Mouse (Mus musculus): ENCODE measurements around the gene Vmn1r85. TPM values are rescaled to one million over a fixed set of nuclear protein-coding genes. Genes with fewer than 3 reads are reported as not detected.

The Vmn1r85 gene
- total RNA-seq, 1 experiment, result not detected

- in situ Hi-C loops (cut with MboI; ENCODE audit: low sequenced_read_pairs in 2 of 2, unreplicated experiment in 2 of 2), result no loop called here
- H3K4me3 ChIP-seq (ENCODE audit: insufficient read depth in 1 of 2, low read depth in 1 of 2, low read length in 2 of 2, poor library complexity in 1 of 2, severe bottlenecking in 1 of 2), result peak within 1 kb of the TSS; percentile 84 to 85
- H3K27ac ChIP-seq (ENCODE audit: insufficient read depth, low read depth, low read length, poor library complexity, severe bottlenecking), result peak within 1 kb of the TSS; percentile 75
- TF ChIP-seq HCFC1 (IDR thresholded peaks at IDR 0.05; ENCODE audit: borderline replicate concordance, insufficient read depth, low read length) (peak; percentile 90), CHD2 (IDR thresholded peaks at IDR 0.05; ENCODE audit: low read depth, low read length) (peak; percentile 58; the same call in 1 of the 2 replicates), ZNF384 (IDR thresholded peaks at IDR 0.05; ENCODE audit: low read depth, low read length) (peak; percentile 99), MAFK (IDR thresholded peaks at IDR 0.05; ENCODE audit: insufficient read depth, low read depth, low read length) (no peak), ZC3H11A (IDR thresholded peaks at IDR 0.05; ENCODE audit: borderline replicate concordance, low read depth, low read length) (no peak)
- DNase-seq (ENCODE audit: low read depth, low spot score), result peak; percentile 98
- H3K9ac ChIP-seq (ENCODE audit: insufficient read depth, low read depth, low read length, poor library complexity, severe bottlenecking), result peak within 1 kb of the TSS; percentile 83
- H3K4me1 ChIP-seq (ENCODE audit: control insufficient read depth in 2 of 2, insufficient read depth in 2 of 2, low read length in 2 of 2, poor library complexity in 1 of 2), result peaks cover 5 to 6% of the 10 kb centered on the region in 2 experiments; a peak in 3 of 4 replicates
- no peaks in the 10 kb centered on the region for H3K36me3 ChIP-seq (ENCODE audit: control insufficient read depth, insufficient read depth, low read length, poor library complexity, severe bottlenecking)
- H3K9me3 ChIP-seq (ENCODE audit: control insufficient read depth, insufficient read depth, low read depth, low read length), result no peaks in the 10 kb centered on the region
These were observed 40.5 kb downstream of the Vmn1r85 start, which contains the start of gene Mzf1 for GRCm38 (mm10) chr7:13054287-13055010. Mzf1 (minus strand) TSS chr7:13054764.

- in situ Hi-C loops (cut with MboI; ENCODE audit: low sequenced_read_pairs in 2 of 2, unreplicated experiment in 2 of 2), result no loop called here
- DNase-seq (ENCODE audit: low read depth, low spot score), result no peak
- Histone ChIP-seq H3K36me3 (ENCODE audit: control insufficient read depth, insufficient read depth, low read length, poor library complexity, severe bottlenecking) (no peaks in the 10 kb centered on the region), H3K4me1 (ENCODE audit: control insufficient read depth in 2 of 2, insufficient read depth in 2 of 2, low read length in 2 of 2, poor library complexity in 1 of 2) (peaks cover 5 to 6% of the 10 kb centered on the region in 2 experiments; a peak in 3 of 4 replicates), H3K9ac (ENCODE audit: insufficient read depth, low read depth, low read length, poor library complexity, severe bottlenecking) (peak overlapping the region; percentile 75), H3K4me3 (ENCODE audit: insufficient read depth in 1 of 2, low read depth in 1 of 2, low read length in 2 of 2, poor library complexity in 1 of 2, severe bottlenecking in 1 of 2) (peak overlapping the region; percentile 84 to 85), H3K27ac (ENCODE audit: insufficient read depth, low read depth, low read length, poor library complexity, severe bottlenecking) (peak overlapping the region; percentile 42; the same call in 1 of the 2 replicates), H3K9me3 (ENCODE audit: control insufficient read depth, insufficient read depth, low read depth, low read length) (no peaks in the 10 kb centered on the region)
- TF ChIP-seq MAFK (IDR thresholded peaks at IDR 0.05; ENCODE audit: insufficient read depth, low read depth, low read length) (no peak), CHD2 (IDR thresholded peaks at IDR 0.05; ENCODE audit: low read depth, low read length) (no peak), ZC3H11A (IDR thresholded peaks at IDR 0.05; ENCODE audit: borderline replicate concordance, low read depth, low read length) (no peak), HCFC1 (IDR thresholded peaks at IDR 0.05; ENCODE audit: borderline replicate concordance, insufficient read depth, low read length) (no peak), ZNF384 (IDR thresholded peaks at IDR 0.05; ENCODE audit: low read depth, low read length) (no peak)
These were observed 41.0 kb downstream of the Vmn1r85 start for GRCm38 (mm10) chr7:13053961-13054286.

- H3K4me1 ChIP-seq (ENCODE audit: control insufficient read depth in 2 of 2, insufficient read depth in 2 of 2, low read length in 2 of 2, poor library complexity in 1 of 2), result peaks cover 5 to 6% of the 10 kb centered on the region in 2 experiments; a peak in 2 of 4 replicates
- no peak for DNase-seq (ENCODE audit: low read depth, low spot score)
- in situ Hi-C loops (cut with MboI; ENCODE audit: low sequenced_read_pairs in 2 of 2, unreplicated experiment in 2 of 2), result no loop called here
- H3K9me3 ChIP-seq (ENCODE audit: control insufficient read depth, insufficient read depth, low read depth, low read length), result no peaks in the 10 kb centered on the region
- peak overlapping the region in 1 of 2 experiments; percentile 84; a peak in 2 of 4 replicates for H3K4me3 ChIP-seq (ENCODE audit: insufficient read depth in 1 of 2, low read depth in 1 of 2, low read length in 2 of 2, poor library complexity in 1 of 2, severe bottlenecking in 1 of 2)
- no peak overlapping the region for H3K27ac ChIP-seq (ENCODE audit: insufficient read depth, low read depth, low read length, poor library complexity, severe bottlenecking)
- TF ChIP-seq HCFC1 (IDR thresholded peaks at IDR 0.05; ENCODE audit: borderline replicate concordance, insufficient read depth, low read length) (no peak), ZNF384 (IDR thresholded peaks at IDR 0.05; ENCODE audit: low read depth, low read length) (no peak), CHD2 (IDR thresholded peaks at IDR 0.05; ENCODE audit: low read depth, low read length) (no peak), ZC3H11A (IDR thresholded peaks at IDR 0.05; ENCODE audit: borderline replicate concordance, low read depth, low read length) (no peak), MAFK (IDR thresholded peaks at IDR 0.05; ENCODE audit: insufficient read depth, low read depth, low read length) (no peak)
- no peak overlapping the region; the same call in 1 of the 2 replicates for H3K9ac ChIP-seq (ENCODE audit: insufficient read depth, low read depth, low read length, poor library complexity, severe bottlenecking)
- H3K36me3 ChIP-seq (ENCODE audit: control insufficient read depth, insufficient read depth, low read length, poor library complexity, severe bottlenecking), result no peaks in the 10 kb centered on the region
These were observed 41.5 kb downstream of the Vmn1r85 start for GRCm38 (mm10) chr7:13053501-13053900.

GRCm38 (mm10) chr7:13053001-13053400, 42.0 kb downstream of the Vmn1r85 start:
- in situ Hi-C loops (cut with MboI; ENCODE audit: low sequenced_read_pairs in 2 of 2, unreplicated experiment in 2 of 2), result no loop called here
- no peak overlapping the region for H3K9ac ChIP-seq (ENCODE audit: insufficient read depth, low read depth, low read length, poor library complexity, severe bottlenecking)
- no peaks in the 10 kb centered on the region for H3K36me3 ChIP-seq (ENCODE audit: control insufficient read depth, insufficient read depth, low read length, poor library complexity, severe bottlenecking)
- no peaks in the 10 kb centered on the region for H3K9me3 ChIP-seq (ENCODE audit: control insufficient read depth, insufficient read depth, low read depth, low read length)
- no peak for DNase-seq (ENCODE audit: low read depth, low spot score)
- no peak overlapping the region for H3K27ac ChIP-seq (ENCODE audit: insufficient read depth, low read depth, low read length, poor library complexity, severe bottlenecking)
- peaks cover 5 to 6% of the 10 kb centered on the region in 2 experiments; a peak in 2 of 4 replicates for H3K4me1 ChIP-seq (ENCODE audit: control insufficient read depth in 2 of 2, insufficient read depth in 2 of 2, low read length in 2 of 2, poor library complexity in 1 of 2)
- TF ChIP-seq ZC3H11A (IDR thresholded peaks at IDR 0.05; ENCODE audit: borderline replicate concordance, low read depth, low read length), result no peak
- TF ChIP-seq HCFC1 (IDR thresholded peaks at IDR 0.05; ENCODE audit: borderline replicate concordance, insufficient read depth, low read length), result no peak
- no peak for TF ChIP-seq CHD2 (IDR thresholded peaks at IDR 0.05; ENCODE audit: low read depth, low read length)
- TF ChIP-seq ZNF384 (IDR thresholded peaks at IDR 0.05; ENCODE audit: low read depth, low read length), result no peak
- no peak for TF ChIP-seq MAFK (IDR thresholded peaks at IDR 0.05; ENCODE audit: insufficient read depth, low read depth, low read length)
- no peak overlapping the region for H3K4me3 ChIP-seq (ENCODE audit: insufficient read depth in 1 of 2, low read depth in 1 of 2, low read length in 2 of 2, poor library complexity in 1 of 2, severe bottlenecking in 1 of 2)
